Mouse (Mus musculus): ENCODE measurements around the gene Vac14.

GRCm38 (mm10) chr8:110716075-110716474 is 97.7 kb downstream of the Vac14 start:
- no peak for TF ChIP-seq GATA1 (IDR thresholded peaks at IDR 0.05; ENCODE audit: low read length)
- TF ChIP-seq TAL1 (IDR thresholded peaks at IDR 0.05; ENCODE audit: low read length), result no peak
